Mouse (Mus musculus) testis, postnatal 10 days (tissue): Measurements from ENCODE around the gene Ghr.

Experiments used
- DNase-seq: peaks from one replicate; pipeline ENCODE4 v3.0.0; 2021; ENCODE audit warnings: low spot score

Ghr gene

GRCm38 (mm10) chr15:3368261-3368832 is 214.9 kb downstream of the Ghr start:
- no peak for DNase-seq

- no peak for DNase-seq
These were observed 227.1 kb downstream of the Ghr start for GRCm38 (mm10) chr15:3356073-3356766.

- no peak for DNase-seq
These were observed 229.6 kb downstream of the Ghr start for GRCm38 (mm10) chr15:3353696-3354095.

- no peak for DNase-seq
These were observed 233.8 kb downstream of the Ghr start for GRCm38 (mm10) chr15:3349306-3350064.

GRCm38 (mm10) chr15:3346682-3347081 is 236.6 kb downstream of the Ghr start:
- DNase-seq: no peak

- DNase-seq: no peak
These were observed 238.7 kb downstream of the Ghr start for GRCm38 (mm10) chr15:3344555-3344954.

GRCm38 (mm10) chr15:3341806-3342582 is 241.3 kb downstream of the Ghr start:
- DNase-seq: peak; percentile 43

DNA sequence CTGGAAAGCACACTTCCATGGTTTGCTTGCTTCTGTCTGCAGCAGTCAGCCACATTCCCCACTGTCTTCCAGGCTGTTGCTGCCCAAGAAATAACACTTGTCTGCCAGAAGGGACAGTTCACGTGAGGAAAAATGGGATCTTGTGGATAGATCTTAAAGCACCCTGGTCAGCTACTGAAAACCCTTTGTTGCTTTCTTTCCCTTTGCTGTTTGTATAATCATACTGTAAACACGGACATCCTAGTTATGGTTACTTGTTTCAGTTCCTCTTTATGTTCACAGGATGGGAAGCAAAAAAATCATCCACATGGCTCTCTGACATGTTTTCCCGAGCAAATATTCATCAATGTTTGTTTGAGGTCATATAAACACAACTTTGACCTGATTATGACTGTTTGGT is 243.4 kb downstream of the Ghr start:
- no peak for DNase-seq

- no peak for DNase-seq
These were observed 250.8 kb downstream of the Ghr start for GRCm38 (mm10) chr15:3332517-3332916.

- DNase-seq: no peak
These were observed 251.5 kb downstream of the Ghr start for GRCm38 (mm10) chr15:3331813-3332212.

DNA sequence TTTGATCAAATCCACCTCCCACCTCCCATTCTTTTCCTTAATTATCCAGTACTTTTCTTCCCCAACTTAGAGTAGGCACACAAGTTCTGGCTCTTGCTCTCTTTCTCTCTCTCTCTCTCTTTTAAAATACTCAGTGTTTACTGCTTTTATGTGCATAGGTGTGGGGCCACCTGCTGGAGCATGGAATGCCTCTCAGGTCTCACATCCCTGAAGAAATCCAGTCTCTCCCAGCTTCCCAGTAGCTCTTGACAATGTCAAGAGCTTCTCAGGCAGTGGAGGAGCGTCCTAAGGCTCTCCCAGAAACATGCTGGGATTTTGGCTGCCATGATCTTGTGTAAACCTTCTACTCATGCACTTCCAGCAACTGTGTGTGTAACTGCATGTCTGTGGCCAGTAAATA is 253.0 kb downstream of the Ghr start:
- DNase-seq: no peak

DNA sequence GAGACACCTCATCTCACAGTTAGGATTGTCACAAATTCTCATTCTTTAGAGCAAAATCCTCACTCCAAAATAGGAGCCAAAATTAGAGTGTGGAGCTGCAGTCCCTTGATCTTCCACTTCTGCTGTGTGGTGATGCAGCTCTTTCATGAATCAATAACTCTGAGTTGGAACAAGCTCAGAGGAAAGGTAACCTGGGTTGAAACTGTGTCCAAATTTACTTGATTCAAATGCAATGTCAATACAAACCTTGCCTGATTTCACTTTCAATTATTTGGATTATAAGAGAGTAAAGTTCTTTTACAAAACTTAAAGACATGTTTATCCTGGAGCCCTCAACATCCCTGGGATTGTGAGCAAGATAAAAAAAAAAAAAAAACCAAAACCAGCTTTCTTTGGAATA is 260.3 kb downstream of the Ghr start:
- no peak for DNase-seq

DNA sequence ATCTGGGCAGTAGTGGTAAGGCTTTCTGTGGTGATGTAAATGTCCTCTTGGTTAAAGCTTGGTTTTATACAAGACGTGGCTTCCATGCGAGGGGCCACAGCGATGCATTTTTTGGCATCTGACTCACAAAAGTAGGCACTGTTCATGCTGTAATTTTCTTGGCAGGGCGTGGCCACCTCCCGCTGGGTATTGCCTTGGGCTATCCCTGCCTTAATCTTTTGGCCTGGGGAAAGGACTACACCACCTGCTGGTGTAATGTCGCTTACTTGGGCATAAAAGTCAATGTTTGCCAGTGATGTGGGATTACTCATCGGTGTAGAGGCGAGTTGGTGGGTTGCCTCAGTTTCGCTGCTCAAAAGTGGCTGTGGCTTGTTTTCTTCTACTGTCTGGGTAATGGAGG is 263.4 kb downstream of the Ghr start:
- DNase-seq: no peak

- DNase-seq: no peak
These were observed 266.7 kb downstream of the Ghr start for GRCm38 (mm10) chr15:3316617-3317016.

DNA sequence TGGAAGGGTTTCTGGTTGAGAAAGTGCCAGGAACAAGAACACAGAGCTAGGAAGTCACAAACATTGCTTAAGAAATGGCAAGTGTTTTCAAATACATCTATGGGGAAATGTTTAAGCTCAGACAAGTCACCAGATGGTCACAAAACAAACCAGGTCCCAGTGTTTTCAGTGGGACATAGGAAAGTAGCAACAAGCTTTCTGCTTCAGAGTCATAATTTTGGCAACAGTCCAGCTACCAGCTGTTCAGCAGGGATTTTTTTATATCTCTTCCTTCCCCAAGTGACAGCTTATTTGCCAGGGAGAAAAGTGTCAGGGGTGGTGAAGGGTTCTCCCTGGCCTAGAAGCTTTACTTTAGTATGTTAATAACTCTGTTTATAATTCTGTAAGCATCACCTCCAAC is 270.4 kb downstream of the Ghr start:
- no peak for DNase-seq

DNA sequence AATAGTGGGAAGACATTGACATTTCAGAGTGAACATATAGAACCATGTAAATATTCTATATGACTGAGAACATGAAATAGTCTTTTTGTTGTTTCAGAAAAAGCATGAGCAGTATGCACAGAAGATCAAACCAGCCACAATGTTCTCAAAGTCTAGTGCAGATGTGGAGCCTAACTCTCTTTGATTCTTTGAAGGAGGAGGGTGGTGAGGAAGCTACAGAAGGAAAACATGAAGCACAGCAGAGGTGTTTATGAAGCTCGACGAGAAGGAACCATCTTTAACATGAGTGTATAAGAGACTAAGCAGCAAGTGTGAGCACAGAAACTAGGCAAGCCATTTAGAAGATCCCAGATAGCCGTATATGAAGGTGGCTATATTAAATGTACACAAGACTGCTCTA is 273.4 kb downstream of the Ghr start:
- DNase-seq: no peak

DNA sequence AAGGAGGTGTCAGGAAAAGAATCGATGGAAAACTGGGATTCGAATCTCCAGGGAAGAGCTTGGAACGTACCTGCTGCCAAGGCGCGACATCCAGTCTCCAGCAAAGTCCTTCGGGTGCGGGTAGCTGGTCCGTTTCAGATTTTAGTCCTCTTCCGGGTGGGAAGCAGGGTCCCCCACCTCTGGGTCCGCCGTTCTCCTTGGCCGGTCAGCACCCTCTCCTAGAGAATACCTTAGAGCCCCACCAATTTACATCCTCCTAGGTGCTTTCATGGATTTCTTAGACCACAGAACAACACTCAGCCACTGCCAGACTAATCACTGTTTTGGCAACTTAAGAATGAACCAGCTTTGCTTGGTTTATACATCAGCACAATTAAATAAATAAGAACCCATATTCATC is 279.9 kb downstream of the Ghr start, which contains the start of gene Ccdc152:
Gene Ccdc152 (minus strand): TSS at position 101 of the 400 bp plus-strand sequence.
- no peak for DNase-seq

- DNase-seq: no peak
These were observed 282.8 kb downstream of the Ghr start for GRCm38 (mm10) chr15:3300361-3301100.

GRCm38 (mm10) chr15:3297615-3298014 is 285.7 kb downstream of the Ghr start:
- DNase-seq: no peak

DNA sequence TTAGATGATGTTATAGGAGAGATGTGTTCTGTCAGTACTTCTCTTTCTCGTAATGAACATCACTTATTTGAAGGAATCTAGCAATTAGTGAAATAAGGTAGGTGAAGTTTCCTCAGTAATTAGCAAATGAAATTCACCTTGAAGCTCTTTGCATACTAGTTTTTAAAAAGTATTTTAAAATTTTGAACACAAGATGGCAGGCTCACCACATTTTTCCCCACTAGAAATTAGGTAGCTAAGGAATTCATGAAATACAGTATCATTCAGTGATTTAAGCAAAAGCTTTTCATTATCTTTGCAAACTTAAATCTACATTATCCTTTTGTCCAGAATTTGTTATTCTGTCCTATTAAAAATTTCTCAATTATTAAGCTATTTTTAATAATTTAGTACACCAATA is 287.3 kb downstream of the Ghr start:
- no peak for DNase-seq

GRCm38 (mm10) chr15:3293477-3293876 is 289.8 kb downstream of the Ghr start:
- no peak for DNase-seq

DNA sequence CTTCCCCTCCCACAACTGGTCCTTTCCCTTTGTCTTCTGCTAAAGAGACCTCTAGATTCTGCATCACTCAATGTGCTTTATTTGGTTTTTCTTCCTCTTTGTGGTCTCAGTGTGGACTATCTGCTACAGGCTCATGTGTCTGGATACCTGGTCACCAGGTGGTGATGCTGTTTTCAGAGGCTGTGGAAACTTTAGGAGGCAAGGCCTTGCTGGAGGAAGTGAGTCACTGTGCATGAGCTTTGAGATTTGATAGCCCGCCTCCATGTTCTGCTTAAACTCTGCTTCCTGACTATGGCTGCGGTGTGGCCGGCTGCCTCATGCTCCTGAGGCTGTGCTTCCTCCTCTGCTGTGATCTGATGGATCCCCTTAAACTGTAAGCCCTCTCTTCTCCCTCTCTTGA is 292.9 kb downstream of the Ghr start:
- no peak for DNase-seq
